Mouse (Mus musculus) R1 (cell line): ENCODE measurements around the gene Tfam.
A peak's percentile ranks its signal among the peaks of the same experiment; 100 is the strongest.

Experiments used
- DNase-seq: peaks from one replicate; pipeline ENCODE4 v3.0.0-alpha.2; 2018; ENCODE audit warnings: low read depth, low spot score

Tfam gene

DNA sequence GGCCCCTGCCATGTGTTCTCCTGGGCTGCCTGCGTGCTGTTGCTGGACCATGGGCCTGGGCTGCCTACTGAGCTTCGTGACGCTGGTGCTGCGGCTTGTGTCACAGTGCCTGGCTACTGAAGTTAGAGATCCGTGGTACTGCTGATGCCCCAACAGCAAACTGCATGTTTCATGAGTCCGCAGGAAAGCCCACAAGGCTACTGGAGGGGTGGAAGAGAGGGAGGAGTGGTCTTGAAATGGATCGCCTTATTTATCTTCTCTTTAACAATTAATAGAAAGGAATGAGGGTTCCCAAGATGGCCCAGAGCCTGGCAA, at the start of gene Tfam:
Tfam (minus strand) TSS at position 41 of the 315 bp plus-strand sequence.
- no peak for DNase-seq

DNA sequence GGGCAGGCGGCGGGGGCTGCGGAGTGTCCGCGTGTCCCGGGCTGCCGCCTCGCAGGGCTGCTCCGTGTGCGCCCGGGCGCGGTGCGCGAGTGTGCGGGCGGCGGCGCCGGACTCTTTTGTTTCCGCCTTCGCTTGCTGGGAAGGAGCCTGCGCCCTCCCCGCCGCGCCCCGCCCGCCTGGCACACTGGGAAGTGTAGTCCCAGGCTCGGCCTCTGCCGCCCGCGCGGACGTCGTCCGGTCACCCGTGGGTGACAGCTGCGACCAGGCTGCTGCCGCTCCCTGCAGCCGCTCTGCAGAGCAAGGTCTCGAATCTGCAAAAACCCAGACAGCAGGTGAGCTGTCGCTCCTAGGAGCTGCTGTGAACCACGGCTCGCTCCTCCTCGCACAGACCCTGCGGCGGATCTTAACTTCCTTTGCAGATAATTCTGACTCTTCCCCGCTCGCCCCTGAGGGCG, 47.1 kb upstream of the Tfam start, which contains the start of gene Ube2d1:
Ube2d1 (minus strand) TSS at position 137 of the 455 bp plus-strand sequence.
- DNase-seq, result peak; percentile 84

DNA sequence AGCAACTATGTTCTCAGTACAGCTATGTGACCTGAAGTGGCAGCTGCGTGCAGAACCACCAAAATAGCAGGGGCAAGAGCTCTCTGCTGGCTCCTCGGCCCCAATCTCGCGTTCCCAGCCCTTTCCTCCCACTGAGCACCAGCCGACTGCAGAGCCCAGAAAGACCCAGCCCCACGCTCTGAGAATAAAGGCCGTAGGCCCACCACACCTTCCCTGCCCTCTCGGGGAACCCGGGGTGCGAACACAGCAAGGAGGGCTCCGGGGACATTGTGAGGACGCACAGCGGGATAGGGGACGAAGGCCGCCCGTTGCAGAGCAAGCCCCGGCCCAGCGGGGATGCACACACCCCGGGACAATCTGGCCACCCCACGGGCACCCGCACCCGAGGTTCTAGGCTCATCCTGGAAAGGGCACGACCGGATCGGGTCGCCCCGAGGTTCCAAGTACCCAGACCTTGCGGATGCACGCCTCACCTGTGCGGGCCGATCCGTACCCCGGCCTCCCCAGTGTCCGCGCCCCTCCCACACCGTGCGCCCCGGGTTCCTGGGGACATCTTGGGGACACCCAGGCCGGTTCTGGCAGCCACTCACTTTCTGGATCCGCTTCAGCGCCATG, 46.5 kb upstream of the Tfam start:
- DNase-seq, result peak; percentile 70

DNA sequence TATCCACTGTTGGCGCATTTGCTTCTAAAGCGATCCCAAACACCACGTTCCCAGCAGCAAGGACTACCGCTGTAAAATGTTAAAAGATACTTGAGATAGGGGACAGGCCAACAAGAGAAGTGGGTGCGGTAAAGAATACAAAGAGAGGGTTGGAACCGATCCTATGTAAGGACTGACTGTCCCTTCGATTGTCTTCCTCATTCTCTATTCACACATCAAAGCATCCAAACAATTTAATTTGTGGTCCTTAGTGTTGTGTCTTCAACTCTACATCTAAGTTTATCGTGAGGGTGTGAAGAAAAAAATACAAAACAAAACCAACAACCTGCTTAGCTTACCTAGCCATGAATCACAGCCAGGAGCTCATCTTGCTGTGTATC, 46.0 kb upstream of the Tfam start:
- no peak for DNase-seq

DNA sequence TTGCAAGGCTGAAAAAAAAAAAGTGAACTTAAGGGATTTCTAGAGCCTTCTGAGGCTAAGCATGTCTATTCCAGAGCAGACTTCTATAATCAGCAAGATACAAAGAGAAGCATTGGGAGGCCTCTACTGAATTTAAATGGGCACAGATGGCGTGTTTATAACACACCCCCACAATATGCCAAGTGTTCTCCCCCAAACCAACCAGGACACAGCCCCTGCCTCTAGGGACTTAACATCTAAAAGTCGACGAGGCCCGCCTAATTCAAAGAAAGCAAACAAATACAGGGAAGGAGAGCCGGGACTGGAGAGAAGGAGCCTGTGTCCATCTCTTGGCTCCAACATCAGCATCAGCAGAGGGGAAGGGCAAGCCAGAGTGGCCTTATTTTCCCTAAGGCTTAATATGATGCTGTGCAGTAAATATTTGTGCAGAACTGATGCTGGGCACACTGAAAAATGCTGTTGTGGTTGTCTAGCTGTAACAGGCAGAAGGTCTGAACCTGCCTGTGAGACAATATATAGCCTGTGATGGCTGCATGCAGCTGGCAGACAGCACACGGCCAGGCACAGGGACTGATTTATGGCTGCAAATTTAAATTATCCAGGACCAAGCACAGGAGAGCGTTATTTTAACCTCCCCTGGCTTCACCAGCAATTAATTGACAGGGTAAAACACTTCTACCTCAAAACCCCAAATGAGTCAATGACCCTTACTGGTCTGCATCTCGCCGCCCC, 35.1 kb upstream of the Tfam start:
- DNase-seq, result no peak

DNA sequence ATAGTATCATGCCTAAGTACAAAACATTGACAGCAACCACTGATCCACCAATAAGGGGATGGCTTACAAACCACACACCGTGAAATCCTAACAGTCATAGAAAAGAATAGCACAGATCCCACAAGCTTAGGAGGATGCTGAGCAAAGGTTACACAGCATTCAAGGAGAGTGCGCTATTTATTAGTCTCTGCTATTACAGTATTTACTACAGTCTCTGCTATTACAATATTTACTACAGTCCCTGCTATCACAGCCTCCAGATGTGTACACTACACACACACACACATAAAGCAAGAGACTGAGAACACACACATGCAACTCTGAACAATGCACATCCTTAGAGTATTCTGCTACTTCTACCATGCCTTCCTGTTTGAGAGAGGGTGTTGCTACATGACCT, 29.9 kb upstream of the Tfam start:
- DNase-seq, result no peak

DNA sequence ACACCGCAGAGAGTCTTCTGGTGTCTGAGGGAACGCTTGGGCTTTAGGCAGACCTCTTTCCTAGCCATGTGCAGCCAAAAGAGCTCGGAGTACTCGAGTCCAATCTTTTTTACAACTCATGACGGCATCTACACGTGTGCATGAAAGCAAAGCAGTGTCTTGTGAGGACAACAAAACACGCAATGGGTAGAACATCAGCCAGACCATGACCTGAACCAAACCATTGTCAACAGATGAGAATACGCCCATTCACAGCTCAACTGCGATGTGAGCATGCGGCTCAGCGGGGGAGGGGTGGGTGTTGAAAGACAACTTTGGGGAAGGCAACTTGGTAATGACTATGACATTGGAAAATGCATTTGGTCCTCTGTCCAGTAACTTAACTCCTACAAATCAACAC, 29.4 kb upstream of the Tfam start:
- DNase-seq, result peak; percentile 36

DNA sequence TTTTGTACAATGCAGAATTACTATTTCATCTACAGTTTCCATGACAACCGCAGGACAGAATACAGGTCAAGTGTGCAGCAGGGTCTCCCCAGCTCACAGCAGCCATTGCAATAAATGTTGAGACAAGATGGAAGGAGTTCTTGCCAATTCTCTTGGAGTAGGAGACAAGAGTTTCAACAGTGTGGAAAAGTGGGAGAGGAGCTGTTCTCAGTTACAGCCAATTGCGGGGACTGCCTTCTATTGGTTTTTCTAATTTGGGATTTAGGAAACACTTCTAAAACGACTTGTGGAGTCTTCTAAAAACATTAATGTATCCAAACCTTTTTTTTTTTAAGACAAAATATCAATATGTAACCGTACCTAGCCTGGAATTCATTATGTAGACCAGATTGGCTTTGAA, 27.0 kb upstream of the Tfam start:
- no peak for DNase-seq

DNA sequence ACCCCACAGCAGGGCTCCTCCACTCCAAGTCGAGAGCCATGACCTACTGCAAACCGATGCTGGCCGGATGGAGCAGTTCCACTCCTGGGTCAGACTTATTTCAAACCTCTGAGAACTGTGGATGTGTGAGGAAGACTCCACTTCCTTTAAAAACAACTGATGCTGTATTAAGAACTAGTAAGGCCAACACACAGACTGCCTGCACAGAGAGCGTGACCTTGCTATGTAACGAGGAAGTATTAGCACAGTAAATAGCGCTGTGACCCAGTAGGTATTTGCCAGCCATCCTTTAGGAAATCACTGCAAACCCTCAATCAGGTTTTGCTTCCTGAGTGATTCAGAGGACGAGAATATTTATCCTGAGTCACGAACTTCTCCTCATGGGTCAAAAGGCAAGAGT, 23.6 kb upstream of the Tfam start:
- DNase-seq, result no peak

DNA sequence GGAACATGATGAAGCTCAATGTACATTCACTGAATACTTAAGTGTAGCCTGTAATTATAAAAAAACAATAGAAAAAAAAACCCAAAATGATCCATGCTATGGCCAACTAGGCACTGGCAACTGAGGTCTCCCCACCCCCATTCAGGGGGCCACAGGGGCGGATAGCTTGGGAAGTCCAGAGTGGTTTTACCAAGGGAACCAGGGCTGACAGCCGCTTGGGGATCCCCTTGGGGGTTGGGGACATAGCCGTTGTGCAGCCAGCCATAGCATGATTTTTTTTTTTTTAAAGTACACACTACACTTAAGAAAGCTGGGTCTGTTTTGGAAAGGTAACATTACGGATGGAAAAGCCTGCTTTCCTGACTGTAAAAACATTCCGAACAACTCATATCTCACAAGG, 20.9 kb upstream of the Tfam start:
- DNase-seq, result no peak

DNA sequence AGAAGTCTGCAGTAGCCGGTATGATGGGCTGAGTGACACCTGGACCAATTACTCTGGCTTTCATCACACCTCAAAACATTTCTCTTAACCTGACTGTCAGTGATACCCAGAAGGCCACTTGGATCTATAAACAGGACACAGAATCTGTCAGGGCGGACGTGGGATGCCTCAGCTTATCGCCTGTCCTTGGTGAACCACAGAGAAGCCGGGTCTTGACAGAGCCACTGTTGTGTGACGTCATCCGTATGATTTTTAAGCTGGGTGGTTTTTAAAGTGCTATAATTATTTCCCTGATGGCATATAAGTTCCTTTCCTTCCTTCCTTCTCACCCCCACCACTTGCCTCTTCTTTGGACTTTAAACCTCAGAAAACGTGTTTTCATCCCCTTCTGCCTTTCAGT, 20.4 kb upstream of the Tfam start:
- DNase-seq, result no peak

DNA sequence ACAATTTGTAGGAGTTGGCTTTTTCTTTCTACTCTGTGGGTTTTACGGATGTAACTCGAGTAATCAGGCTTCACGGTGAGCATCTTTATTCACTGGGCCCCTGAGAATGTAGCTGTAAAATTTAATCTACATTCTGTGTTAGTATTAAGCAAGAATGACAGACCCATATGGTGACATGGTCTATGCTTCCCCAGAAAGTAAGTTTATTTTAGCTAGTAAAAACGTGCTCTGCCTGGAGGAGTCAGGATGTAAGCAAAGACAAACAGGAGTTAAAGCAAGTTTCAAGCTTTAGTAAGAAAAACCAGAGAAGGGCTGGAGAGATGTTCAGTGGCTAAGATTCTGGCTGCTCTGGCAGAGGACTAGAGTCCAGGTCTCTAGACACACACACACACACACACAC, 15.1 kb upstream of the Tfam start:
- DNase-seq, result no peak

DNA sequence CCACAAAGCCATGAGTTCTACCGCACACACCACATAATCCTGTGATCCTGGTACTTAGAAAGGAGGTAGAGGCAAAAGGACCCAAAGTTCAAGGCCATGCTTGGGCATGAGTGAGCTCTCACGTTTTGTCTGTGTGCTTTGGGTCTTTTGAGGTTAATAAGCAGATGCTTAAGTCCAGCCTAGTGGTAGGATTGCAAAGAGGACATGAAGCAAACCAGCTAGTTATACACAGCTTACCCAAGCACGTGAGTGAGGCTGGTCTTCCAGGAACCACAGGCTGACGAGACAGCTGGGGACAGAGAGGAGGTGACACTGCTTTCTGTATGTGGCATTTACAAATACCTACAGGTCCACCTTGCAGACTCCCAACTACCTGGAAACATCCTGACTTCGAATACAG, 14.3 kb upstream of the Tfam start:
- no peak for DNase-seq

DNA sequence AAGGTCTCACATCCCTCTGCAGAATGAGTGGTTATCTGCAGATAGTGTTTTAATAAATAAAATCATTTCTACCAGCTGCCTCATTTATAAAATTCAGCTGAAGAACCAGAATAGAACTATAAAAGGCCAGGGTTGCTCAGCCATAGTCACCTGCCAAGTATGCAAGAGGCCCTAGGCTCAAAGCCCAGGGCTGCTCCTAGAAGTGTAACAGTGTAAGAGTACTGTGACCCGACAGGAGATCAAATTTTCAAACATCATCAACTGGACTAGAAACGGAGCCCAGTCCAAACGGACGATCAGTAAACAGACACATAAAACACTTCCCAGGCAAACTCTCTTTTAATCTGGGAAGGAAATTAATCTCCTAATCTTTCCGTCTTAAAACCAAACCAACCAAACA, 13.8 kb upstream of the Tfam start:
- no peak for DNase-seq

DNA sequence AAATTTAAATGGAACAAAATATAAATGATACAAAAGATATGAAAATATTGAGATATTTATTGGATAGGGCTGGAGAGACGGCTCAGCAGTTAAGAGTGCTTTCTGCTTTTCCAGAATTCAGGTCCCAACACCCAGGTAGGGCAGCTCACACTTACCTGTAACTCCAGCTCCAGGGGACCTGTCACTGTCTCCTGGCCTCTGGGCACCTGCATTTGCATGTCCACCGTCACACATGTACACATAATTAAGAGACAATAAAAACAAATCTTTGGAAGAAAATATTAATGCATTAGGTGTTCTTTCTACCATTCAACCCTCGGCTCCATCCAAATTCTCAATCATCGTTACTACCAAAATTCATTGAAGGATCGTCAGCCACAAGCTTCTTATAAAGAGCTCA, 13.2 kb upstream of the Tfam start:
- no peak for DNase-seq

DNA sequence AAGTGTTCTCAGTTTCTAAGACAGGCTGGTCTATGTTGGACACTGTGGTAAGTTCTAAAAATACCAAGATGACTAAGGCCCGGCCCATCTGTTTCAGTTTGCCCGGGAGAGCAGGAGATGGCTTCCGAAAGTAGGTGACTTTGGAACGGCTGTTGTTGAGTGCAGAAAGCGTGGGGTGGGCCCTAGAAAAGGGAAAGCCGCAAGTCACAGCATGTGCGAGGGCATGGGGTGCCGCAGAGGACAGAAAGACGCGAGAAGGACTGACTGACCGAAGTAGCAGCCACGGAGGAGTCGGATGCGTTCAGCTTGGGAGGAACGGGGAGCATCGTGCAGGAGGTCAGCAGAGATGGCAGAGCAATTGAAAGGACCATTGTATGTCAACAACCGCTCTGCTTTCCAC, 12.4 kb upstream of the Tfam start:
- no peak for DNase-seq

DNA sequence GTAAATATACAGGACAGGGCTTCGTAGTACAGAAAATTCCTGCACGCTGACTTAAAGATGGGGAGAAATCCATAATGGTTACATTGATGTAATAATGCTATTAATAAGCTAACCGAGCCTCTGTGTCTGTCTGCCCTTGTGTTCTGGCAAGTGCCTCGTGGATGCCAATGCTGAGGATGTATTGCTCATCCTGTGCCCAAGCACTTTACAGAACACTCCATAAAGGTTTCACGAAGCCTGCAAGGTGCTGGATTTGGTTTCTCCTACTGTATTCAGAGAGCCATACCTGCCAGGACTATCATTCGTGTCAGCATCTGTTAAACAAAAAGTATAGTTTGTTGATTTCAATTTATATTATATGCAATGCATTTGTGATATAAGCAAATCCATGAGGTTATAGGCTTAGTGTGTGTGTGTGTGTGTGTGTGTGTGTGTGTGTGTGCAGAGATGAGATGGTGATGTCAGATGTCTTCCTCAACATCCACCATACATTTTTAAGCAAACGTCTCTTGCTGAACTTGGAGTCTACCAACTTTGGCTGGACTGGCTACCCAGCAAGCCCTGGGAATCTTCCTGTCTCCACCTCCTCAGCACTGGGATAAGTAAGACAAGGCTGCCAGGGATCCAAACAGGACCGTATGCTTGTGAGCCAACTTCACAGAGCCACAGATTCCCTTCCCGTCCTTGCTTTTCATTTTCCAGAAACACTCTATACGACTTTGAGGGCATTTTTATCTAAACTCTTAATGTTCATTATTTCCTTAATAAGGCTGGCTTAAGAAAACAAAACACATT, 11.2 kb upstream of the Tfam start:
- DNase-seq, result no peak

DNA sequence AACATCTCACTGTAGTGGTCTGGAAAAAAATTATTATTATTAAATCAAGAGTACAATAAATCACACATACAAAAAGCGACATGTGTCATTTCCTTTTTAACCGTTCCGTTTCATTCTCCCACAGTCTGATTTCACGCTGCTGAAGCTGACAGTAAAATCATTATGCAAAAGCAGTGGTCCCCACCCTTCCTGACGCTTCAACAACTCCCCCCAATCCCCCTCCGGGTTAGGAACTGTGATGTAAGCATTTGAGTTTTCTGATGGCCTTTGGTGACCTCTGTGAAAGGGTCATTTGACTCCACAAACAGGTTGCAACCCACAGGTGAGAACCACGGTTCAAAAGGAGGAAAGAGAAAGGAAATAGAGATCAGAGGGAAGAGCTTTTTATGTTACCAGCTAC, 8.9 kb upstream of the Tfam start:
- DNase-seq, result no peak

DNA sequence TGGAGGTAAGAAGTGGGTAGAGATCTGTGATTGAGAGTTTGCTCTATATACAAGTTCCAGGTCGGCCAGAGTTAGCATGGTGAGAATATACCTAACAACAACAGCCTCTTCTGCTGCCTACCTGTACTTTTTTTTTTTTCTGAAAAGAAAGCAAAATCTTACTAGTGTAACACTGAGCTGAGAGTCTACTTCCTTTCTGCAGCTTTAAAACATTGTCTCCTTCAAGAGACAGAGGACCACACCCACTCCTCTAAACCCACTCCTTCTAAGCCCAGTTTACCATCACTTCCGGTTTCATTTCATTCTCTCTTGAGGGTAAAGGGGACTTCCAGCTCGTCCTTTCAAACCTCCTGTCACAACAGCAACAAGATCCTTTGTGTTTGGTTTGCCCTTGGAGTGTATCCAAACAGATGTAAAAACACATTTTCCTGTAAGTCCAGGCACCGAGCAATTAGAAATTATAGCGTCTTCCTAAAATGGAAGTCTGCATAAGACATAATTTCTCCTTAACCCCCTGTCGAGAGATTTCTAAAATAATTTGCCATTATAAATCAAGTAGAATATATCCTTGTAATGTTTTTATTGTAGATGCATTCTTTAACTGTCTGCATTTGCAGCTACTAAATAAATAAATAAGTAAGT, 1.5 kb upstream of the Tfam start:
- peak; percentile 47 for DNase-seq

DNA sequence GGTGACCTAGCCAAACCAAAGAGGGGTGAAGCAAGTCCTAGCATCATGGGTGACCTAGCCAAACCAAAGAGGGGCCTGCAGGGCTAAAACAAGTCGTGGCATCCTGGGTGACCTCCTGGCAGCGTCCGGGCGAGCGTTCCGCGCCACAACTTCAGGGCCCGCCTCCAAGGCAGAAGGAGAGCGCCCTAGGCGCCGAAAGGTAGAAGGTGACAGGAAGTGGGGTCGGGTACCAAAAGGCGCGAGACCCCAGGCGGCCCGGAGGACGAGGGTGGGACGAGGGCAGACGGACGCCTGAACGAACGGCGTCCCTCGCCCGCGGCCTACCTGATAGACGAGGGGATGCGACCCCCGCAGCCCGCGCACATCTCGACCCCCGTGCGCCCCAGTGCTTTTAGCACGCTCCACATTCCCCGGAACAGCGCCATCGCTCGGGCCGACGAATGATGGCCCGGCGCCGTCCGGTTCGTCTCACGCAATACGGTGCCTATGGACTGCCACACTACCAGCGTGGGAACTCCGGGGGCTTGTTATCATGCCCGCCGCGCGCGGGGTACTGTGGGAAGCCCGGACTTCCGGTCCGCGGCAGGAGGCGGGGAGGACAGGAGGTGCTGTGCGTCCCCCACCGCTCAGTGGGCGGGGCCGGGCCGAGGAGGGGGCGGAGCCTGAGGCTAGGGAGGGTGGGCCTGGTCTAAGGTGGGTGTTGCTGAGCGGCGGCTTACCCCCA, 402 bp downstream of the Tfam start:
- DNase-seq, result peak; percentile 97

DNA sequence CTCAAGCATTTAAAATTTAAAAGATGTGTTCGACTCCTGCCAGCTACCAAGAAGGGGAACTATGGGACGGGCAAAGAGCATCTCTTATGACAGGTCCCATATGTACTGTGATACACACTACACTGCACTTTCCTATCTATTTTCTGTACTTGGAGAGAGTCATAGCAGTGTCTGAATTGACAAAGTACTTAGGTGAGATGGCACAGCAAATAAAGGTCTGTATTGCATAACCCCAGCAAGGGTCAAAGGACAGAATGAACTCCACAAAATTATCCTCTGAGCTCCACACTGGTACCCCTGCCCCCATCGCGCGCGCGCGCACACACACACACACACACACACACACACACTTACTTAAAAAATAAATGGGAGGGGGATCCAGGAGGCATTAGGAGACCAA, 4.0 kb downstream of the Tfam start:
- DNase-seq, result no peak

DNA sequence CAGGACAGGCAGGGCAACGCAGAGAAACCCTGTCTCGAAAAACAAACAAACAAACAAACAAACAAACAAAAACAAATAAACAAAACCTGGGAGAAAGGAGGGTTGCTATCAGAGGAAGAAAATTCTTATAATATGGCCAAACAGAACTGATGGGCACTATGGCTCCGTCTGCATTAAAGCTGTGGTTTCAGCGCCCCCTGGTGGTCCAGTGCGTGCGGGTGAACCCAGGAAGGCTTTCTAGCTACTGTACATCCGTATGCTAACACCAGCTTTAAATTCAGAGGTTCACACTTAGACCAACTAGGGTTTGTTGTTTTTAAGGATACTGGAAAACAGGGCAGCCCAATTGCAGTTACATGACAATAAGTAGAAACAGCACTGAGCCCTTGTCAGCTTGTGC, 12.2 kb downstream of the Tfam start:
- peak; percentile 81 for DNase-seq
